Mouse (Mus musculus) frontal cortex, postnatal 10 days (tissue): ENCODE data around the gene Padi4.

Experiments
- DNase-seq, 2 experiments: peaks; one replicate each; pipeline ENCODE4 v3.0.0; 2022; ENCODE audit warnings: low spot score in 2 of 2, mixed read lengths in 1 of 2

Padi4 gene

DNA sequence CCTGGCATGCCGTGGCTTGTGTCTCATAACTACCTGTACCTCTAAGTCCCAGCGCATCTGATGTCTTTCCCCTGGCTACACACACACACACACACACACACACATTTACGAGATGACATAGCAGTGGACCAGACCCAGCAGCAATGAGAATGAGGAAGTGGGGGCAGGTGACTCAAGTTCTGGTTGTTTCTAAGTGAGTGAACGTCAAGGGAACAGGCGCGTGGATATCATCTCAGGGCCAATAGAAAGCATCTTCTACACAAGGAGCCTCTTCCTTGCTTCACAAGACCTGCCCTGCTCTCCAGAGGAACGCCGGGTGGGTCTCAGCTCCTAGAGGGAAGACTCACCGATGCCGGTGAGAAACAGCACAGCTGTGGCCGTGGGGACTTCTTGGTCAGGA, 33.4 kb downstream of the Padi4 start:
- no peak for DNase-seq

DNA sequence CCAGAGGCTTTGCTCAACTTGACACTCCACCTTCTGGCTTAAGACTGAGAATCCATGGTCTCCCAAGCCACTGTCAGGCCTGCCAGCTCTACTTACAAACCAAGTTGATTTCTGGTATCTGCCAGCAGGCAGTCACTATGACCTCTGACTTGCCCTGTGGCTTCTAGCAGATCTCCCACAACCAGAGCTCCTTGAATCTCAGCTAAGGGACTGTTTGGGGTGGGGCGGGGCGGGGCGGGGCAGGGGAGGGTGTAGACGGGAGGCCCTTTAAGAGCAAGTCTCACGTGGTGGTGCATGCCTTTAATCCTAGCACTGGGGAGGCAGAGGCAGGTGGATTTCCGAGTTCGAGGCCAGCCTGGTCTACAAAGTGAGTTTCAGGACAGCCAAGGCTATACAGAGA, 41.2 kb downstream of the Padi4 start:
- no peak for DNase-seq

DNA sequence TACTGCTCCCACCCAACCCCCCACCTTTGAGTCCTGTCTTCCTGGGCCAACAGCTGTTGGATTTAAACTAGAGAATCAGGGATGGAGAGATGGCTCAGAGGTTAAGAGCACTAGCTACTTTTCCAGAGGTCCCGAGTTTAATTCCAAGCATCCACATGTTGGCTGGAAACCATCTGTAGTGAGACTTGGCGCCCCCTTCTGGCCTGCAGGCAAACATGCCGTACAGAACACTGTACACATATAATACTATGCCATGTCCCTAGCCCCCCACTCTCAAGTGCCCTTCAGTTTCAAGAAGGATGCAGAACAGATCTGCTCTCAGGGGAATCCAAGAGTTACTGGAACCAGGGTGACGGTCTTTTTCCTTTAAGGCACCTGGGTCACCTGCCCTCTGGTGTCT, 42.4 kb downstream of the Padi4 start:
- no peak for DNase-seq

DNA sequence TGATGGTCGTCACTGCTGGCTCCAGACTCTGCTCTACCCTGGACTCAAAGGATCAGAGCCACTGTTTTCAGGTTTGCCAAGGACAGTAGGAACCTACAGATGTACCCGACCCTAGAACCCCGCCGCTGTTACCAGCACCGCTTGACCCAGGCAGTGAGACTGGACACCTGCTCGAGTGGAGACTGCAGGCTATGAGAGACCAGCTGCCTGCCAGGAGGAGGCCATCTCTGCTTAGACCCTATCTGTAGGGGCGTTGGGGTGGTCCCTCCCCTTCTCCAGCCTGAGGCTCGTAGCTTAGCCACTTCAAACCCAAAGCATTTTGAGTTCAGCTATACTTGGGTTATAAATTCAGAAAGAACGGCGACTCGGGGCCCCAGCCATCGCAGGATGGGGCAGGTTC, 47.1 kb downstream of the Padi4 start:
- no peak for DNase-seq

DNA sequence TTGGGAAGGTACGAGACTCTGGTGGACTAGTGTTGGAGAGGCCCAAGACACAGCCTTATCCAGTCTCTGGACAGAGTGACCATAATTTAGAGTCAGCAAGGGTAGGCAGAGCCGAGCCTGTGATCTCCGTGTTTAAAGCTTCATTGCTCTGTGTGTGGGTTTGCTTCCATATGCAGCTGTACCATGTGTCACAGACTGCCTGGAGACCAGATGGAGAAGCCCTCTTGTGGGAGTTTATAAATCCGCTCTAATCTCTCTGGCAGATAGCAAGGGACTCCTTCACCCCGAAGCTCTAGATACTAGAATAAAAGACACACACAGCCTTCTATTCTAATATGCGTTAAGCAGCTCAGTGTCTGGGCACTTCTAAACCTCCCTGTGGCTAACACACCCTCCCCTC, 49.3 kb downstream of the Padi4 start:
- DNase-seq, result no peak

DNA sequence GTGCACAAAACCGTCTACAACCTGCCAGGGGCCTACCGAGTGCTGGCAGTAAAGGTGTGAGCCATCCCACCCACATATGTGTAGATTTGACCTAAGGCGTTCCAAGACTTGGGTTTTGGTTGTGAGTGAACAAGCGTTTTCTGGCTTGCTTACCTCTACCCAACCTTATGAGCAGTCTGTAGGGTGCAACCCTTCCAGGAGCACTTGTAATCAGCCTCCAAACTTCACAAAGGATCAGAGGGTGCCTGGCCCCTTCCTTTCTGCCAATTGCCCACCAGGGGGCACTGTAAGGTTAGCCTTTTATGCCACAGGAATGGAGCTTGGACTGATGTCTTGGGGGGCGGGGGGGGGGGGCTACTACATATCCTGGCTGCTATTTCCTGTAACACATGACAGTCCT, 50.2 kb downstream of the Padi4 start:
- DNase-seq, result no peak

DNA sequence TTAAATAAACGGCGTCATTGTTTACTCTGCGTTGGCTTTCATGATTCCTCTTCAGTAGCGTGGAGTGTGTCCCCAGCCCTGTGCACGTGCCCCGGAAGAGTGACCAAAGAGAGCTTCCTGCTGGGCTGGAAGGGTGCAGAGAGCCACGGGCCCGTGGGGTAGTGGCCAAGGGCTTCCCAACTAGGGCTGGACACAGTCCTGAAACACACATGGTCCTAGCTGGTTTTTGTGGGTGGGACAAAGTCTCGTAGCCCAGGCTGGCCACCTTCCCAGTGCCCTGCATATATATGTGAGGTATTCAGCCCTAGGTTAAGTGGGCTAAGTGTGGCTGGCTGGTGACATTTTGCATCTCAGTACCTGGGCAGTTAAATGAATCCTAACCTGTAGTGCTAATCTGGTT, 50.8 kb downstream of the Padi4 start:
- DNase-seq, result no peak

DNA sequence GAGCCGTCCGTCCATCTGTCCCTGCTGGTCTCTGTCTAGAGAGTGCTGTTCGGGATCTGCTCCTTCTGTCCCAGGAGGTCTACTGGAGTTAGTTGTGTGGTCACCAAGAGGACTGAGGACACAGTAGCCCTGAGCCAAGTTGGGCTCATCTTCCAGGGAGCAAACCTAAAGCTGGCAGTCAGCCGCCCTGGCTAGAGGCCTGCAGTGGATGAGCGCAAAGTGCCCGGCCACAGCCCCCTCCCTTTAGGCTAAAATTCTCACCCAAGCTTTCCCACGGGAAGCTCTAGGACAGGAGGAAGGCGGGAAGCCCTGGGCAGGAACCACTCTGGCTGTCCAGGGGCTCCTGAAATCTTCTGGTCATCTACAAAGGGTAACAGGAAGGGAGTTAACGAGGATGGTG, 51.3 kb downstream of the Padi4 start:
- DNase-seq, result no peak

DNA sequence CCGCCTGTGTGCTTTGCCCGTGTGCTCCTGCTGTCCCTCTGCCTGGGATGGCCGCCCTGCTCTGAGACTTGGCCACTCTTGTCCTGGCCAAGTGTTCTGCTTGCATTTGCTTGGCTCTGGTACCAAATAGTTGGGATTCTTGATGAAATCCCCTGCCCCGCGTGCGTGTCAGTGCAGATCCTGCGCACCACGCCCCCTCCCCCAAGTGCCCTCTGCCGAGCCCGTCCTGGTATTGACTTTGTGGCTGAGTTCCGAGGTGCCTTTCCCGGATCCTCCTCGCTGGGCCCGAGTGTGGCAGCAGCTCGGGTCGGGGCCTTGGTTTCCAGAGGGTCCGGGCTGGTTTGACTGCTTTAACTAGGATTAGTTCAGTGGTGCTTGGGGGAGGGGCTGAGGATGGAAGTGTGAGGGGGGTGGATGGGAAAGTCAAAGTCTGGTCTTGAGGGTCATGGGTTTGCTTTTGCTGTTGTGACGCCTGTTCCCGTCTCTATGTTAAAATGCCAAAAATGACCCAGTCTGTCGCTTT, 52.0 kb downstream of the Padi4 start:
- DNase-seq, result no peak

DNA sequence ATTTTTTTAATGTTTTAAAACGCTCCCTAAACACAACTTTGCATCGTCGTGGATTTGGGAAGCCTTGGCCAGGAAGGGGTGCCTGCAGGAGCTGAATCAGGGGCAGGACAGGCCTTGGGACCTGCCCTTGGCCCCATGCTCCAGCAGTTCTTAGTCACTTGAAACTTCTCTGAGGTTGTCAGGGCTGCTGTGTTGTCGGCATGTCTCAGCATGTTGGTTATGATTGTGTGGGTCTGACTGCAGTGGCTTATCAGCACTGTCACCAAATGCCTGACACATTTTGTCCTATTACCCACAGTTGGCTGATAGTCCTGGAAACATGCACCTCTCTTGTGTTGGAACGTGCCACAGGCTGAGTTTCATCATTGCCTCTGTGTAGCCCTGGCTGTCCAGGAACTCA, 53.9 kb downstream of the Padi4 start:
- no peak for DNase-seq

DNA sequence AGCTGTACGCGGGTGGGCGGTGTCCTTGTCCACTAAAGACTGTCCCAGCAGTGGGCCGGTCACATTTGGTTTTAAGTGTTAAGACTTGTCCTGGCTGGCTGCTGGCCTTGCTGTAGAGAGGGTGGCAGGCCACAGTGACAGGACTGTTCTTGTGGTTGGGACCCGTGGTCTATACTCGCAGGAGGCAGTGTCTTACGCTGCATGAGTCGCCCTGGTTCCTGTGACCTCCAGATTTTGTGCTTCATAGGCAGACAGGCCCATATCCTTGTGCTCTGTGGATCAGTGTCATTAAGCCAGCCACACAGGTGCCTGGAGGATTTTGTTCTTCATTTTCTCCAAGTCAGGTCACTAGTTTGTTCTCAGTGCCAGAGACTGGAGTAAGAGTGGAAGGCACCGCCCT, 55.6 kb downstream of the Padi4 start:
- no peak for DNase-seq

DNA sequence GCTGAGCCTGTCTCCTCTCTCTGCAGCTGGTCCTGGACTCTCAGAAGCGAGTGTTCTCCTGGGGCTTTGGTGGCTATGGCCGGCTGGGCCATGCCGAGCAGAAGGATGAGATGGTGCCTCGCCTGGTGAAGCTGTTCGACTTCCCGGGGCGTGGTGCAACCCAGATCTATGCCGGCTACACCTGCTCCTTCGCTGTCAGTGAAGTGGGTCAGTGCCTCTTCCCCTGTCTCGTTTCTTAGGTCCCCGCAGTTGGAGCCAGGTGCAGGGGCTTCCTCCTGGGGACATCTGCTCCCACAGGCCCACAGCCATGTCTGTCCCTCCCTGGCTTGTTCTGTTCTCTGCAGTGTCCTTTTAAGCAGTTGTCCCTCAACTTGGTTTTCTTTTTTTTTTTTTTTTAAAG, 57.0 kb downstream of the Padi4 start:
- DNase-seq, result no peak

DNA sequence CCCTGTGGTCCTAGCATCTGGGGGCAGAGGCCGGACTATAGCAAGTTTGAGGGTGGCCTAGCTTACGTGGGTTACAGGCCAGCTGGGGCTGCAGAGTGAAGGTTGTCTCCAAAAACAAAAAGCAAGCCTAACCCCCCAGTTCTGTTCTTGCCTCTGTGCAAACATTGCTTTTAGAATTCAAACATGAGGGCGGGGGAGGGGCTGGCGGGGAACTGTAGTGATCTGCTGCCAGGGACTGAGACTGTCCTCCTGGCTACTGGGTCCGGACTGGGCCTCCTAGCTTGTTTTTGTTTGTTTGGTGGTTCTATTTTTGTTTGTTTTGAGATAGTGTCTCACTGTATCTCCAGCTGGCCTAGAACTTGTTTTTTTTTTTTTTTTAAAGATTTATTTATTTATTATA, 59.5 kb downstream of the Padi4 start:
- DNase-seq, result no peak

DNA sequence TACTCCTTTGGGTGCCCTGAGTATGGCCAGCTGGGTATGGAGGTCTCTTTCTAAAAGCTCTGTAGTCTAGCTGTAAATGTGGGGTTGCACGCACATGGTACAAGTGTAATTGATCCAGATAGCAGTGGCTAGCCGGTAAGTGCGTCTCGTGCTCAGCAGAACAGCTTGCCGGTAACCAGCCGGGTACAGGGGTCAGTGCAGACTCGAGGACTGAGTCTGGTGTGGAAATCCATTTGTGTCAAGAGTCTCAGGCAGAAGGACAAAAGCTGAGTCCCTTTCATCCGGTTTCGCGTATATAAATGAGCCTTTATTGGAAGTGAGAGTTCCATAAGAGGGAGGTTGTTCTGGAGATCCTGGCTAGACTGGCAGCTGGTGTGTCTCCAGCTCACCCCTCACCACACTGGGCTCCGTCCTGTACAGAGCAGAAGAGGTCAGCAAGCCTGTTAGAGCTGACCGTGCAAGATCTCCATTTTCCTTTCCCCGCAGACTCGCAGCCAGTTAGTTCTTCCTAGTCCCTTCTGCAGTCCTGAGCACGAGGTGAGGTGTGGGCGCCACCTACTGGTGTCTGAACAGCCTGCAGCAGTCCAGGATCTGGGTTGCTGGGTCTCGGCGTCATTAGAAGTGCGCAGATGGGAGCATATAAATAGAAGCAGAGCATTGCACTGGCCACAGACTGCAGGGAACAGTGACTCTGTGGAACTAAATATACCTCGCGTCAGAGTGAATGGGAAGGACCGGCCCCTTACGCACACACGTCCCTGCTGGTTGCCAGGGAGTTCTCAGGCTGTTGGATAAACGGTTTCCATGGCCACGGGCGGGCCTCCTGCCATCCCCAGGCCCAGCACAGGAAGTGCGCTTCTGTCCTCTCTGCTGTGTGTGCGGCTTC, 60.3 kb downstream of the Padi4 start:
- peak; percentile 93 to 96 for DNase-seq

DNA sequence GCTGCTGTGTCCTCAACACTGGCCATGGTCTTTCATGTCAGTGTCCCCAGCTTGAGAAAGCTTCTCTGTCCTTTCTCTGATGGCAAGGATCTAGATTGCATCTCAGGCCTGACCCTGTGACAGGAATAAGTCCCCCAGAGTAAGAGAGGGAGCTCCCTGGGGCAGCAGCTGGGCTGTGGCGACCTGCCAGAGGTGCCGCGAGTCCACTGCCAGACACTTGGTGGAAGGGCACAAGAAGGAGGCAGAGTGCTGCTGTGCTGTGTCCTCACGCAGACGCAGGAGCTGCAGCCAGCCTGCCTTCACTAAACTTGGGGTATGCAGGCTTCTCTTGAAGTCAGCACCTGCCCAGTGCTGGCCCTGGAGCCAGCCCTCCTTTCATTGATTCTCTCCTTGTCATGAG, 62.7 kb downstream of the Padi4 start:
- DNase-seq, result no peak

DNA sequence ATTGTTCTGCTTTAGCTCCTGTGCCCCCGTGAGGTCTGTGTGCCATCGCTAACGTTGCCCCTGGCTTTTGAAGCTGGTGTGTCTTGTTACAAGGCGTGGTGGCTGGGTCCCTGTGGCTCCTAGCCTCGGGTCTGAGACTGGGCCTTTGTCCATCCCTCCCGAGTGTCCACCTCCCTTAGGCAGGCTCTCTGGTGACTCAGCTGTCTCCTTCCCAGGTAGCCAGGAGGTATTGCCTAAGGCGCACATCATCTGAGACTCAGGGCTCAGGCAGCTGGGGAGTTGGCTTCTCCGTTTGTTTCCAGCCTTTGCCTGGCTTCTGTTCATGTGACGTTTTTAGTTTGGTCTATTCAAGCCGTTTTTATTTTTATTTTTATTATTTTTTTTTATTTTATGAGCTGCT, 63.3 kb downstream of the Padi4 start:
- no peak for DNase-seq

DNA sequence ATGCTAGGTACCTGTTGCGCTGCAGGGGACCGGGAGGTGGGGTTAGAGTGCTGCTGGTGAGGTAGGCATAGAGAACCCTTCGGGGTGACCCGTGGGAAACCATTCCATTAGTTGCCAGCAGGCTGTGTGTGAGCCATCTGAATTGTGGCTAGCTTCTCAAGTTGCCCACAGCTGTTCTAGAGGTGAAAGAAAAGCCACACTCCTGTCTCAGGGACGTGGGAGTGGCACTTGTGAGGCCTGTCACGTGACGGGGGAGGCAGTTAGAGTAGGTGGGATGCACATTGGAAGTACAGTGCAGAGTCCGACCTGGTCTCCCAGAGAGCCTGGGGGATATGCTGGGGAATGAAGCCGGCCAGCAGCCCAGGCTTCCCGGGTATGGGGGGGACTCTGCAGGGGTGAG, 64.4 kb downstream of the Padi4 start:
- no peak for DNase-seq

DNA sequence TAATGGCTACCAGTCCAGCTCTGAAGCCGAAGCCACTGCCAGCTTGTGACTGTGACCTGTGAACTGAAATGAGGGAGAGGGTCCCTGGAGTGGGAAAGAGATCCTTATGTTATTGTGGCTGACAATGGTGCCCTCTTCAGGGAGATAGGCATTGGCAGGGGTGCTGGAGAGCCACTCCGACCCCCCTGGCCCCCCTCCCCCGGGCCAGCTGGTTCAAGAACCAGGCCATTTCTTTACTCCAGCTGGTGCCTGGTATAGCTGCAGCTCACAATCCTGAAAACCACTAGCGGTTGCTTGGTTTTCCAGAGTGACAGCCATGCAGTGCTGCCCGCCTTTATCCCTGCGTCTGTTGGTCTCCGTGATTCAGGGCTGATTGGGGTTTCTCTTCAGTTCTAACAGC, 64.9 kb downstream of the Padi4 start:
- DNase-seq, result no peak

DNA sequence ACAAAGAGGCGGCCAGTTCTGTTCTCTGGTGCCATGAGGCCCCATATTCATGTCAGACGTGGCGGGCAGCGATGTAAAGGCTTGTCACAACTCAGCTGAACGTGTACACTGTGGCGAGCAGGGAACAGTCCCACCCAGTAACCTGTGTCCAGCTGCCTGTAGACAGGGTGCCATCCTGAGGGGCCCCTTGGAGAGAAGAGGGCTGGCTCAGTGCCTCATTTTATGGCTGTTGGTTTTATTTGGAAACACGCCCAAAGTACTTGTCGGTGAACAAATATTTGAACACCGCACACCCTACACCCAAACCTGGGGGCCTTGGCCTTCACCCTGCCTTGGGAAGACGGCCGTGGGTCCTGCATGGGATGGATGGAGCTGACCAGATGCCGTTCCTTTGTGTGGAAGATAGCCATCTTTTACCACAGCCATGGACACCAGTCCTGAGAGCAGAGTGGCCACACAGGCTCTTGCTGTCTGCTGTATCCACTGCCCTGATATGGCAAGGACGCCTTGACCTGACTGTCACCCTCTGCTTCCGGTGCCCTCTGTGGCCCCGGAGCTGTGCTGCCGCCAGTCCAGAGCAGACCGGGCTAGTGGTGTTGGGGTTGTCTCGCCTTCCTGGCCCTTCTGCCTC, 65.6 kb downstream of the Padi4 start:
- no peak for DNase-seq

DNA sequence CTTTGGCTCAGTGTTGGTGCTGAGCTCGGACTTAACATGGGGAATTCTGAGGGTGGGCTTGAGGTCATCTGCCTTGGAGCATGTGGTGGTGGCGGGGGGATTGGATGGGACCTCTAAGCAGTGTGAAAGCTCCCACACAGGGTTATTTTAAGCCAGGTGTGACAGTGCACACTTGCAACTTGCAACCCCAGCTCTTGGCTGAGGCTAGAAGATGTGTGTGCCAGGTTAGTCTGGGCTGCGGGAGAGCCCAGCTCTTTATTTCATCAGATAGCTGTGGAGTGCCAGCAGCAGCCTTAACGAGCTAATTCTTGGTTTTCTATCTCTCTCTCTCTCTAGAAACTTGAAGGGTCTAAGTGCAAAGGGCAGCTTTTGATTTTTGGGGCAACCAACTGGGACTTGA, 66.4 kb downstream of the Padi4 start:
- DNase-seq, result no peak

DNA sequence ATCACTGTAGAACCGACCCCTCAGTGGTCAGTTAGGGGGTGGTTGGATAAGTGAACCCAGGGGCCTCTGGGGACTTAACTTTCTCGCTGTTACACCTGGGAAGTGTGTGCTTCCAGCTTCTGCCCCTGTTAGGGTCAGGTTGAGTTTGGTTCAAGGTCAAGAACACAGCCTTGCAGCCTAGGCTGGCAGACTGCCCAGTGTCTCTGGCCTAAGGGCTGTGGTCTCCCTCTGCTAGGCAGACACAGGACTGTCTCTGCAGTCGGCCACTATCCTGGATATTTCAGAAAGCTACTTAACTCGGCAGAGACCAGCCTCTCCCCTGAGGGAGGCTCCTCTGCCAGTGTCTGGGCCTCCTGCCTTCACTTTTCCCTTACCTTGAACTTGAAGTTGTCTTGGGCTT, 69.9 kb downstream of the Padi4 start:
- no peak for DNase-seq

DNA sequence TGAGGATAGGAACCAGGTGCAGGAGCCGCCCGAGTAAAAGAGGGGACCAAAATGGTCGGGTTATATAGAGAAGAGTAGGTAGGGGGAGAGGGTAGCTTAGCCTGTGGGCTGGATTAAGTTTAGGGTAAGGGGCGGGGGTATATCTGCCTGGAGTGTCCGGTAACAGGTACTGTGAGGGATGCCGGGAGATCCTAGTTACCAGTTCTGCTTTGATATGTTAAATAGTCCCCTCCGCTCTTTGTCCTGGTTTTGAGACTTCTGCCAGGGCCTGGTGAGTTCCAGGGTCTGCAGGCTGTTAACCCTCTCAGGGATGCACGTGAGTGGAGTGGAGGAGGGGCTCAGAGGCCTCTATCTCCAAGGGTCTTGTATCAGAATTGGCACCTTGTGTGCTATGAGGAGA, 70.4 kb downstream of the Padi4 start:
- DNase-seq, result no peak

DNA sequence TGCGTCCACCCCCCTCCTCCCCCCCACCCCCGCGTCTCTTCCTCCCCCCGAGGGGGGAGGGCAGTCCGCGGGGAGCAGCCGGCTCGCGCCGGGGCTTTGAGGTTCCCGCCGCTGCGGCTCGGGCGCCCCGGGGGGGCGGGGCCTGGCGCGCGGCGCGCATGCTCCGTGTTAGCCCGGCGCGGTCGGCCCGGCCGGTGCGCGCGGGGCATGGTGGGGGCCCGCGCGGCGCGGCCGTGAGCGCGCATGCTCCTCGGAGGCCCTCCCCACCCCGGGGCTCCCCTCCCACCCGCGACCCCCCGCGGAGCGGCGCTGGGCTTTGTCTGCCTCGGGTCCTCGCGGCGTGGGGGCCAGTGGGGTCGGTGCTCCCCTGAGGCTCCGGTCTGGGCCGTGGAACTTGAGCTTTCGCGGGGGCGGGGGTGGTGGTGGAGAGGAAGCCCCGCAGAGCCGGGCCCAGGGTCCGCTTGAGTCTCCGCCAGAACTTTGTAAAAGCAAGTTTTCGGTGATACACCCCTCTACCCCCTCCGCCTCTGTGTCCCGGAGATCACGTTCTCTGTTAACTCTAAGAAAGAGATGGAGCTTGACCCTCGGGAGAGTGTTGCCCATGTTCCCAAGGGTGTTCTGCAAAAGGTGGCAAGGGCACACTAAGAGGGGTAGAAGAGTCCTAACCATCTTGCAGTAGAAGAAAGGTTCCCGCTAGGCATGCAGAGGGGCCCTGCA, 71.3 kb downstream of the Padi4 start:
- DNase-seq, result peak; percentile 64 to 81
